ENCODE assay signal across 7 mouse cellular contexts in the genomic region with DNA sequence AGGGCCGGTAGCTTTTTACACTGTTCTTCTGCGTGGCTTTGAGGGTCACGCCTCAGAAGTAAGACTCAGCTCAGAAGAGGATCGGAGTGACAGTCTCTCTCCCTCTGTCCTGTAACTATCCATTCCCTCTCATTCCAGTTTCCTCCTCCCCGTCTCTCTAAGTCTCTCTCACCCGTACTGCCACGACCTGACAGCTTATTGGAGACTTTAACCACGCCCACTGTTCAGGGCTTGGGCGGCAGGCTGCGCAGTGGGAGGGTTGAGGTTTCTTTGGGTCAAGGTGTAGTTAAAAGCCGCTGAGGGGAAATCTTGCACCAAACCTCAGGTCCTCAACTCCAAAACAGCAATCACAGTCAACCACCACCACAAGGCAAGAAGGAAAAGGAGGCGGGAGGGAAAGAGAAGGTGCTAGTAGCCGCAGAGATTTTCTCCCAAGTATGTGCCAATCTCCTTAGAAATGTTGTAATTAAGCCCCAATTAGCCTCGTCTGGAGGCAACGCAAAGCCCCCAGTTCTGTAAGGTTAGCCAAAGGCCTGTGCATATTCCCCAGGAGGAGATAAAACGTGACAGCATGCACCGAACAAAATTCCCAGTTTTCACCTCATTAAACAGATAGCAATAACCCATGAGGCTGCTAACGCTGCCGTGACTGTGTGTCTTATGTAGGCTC. TPM values are rescaled to one million over a fixed set of nuclear protein-coding genes. Genes with fewer than 3 reads are reported as not detected.
DNase-seq lines count a peak whose midpoint lies in the region; ATAC-seq and TF ChIP-seq lines count a peak whose summit lies in the region.

No protein-coding gene starts in this region.

- H3K4me3 ChIP-seq in intestine, postnatal 0 days (ENCODE audit: low read depth, low read length) = peak overlapping the region; percentile 17
- 0 out of 2 replicates have a peak overlapping the region, but pooled peaks have one; percentile 2 for H3K4me3 ChIP-seq in lung, postnatal 0 days (ENCODE audit: low read depth, low read length)

- WGBS in intestine, postnatal 0 days = 19% methylated on average over 19 of the region's 19 CpGs
- WGBS in lung, postnatal 0 days = 21% methylated on average over 19 of the region's 19 CpGs

- H3K9me3 ChIP-seq in intestine, postnatal 0 days (ENCODE audit: control insufficient read depth) = no peaks in the 10 kb centered on the region
- H3K9me3 ChIP-seq in lung, postnatal 0 days (ENCODE audit: low read length) = no peaks in the 10 kb centered on the region

- TF ChIP-seq EP300 in lung, postnatal 0 days (IDR thresholded peaks at IDR 0.05) = no peak

- no peak for TF ChIP-seq CTCF in intestine, postnatal 0 days (IDR thresholded peaks at IDR 0.05; ENCODE audit: low read depth)
- TF ChIP-seq CTCF in lung, postnatal 0 days (IDR thresholded peaks at IDR 0.05) = no peak

- H3K36me3 ChIP-seq in intestine, postnatal 0 days (ENCODE audit: control insufficient read depth, insufficient read depth) = no peaks in the 10 kb centered on the region
- no peaks in the 10 kb centered on the region for H3K36me3 ChIP-seq in lung, postnatal 0 days (ENCODE audit: insufficient read depth, low read length)

- no peaks in the 10 kb centered on the region for H3K27me3 ChIP-seq in intestine, postnatal 0 days (replicated peaks; ENCODE audit: control insufficient read depth, insufficient read depth, low read length)
- H3K27me3 ChIP-seq in lung, postnatal 0 days (replicated peaks; ENCODE audit: insufficient read depth, low read length) = no peaks in the 10 kb centered on the region

- peak; percentile 61 for ATAC-seq in intestine, postnatal 0 days
- no peak for ATAC-seq in lung, postnatal 0 days
- ATAC-seq in monocyte, adult 5-6 weeks (replicated peaks; ENCODE audit: insufficient number of reproducible peaks, low FRiP score, low TSS enrichment, poor library complexity, severe bottlenecking) = no peak

- H3K9ac ChIP-seq in intestine, postnatal 0 days (ENCODE audit: low read depth, low read length) = no peak overlapping the region
- H3K9ac ChIP-seq in lung, postnatal 0 days (replicated peaks; ENCODE audit: low read depth) = no peak overlapping the region

- peak; percentile 65 for DNase-seq in R1 (ENCODE audit: low read depth, low spot score)
- DNase-seq in embryo, embryonic 11 days = peak; percentile 59
- peak; percentile 40 for DNase-seq in lung, postnatal 0 days (ENCODE audit: low spot score)
- no peak for DNase-seq in right cerebral cortex, adult 2 months (ENCODE audit: low spot score in 2 of 2)
- DNase-seq in left cerebral cortex, adult 9 months (ENCODE audit: low spot score in 2 of 2) = no peak

- peak overlapping the region; percentile 60 for H3K4me2 ChIP-seq in intestine, postnatal 0 days (replicated peaks; ENCODE audit: low read depth)
- peak overlapping the region; percentile 49 for H3K4me2 ChIP-seq in lung, postnatal 0 days (replicated peaks; ENCODE audit: low read depth, low read length)

- H3K27ac ChIP-seq in intestine, postnatal 0 days (ENCODE audit: low read depth, low read length) = peak overlapping the region; percentile 62; the same call in 1 of the 2 replicates
- no peak overlapping the region for H3K27ac ChIP-seq in lung, postnatal 0 days (ENCODE audit: low read length)

- no peaks in the 10 kb centered on the region for H3K4me1 ChIP-seq in intestine, postnatal 0 days (replicated peaks; ENCODE audit: control insufficient read depth, insufficient read depth, low read length)
- 0 out of 2 replicates have a peak, but pooled peaks cover 3% of the 10 kb centered on the region for H3K4me1 ChIP-seq in lung, postnatal 0 days (ENCODE audit: insufficient read depth, low read depth, low read length)

RNA-seq across cellular contexts. Expression of gene Sec63, which starts 45.8 kb away (rescaled TPM):
- 17.2 and 22.3 TPM in 2 replicates for polyA plus RNA-seq in intestine, postnatal 0 days (2015; fragmentation: Nextera tagmentation; extraction: Ambion mirVana)
- 15.1 and 17.2 TPM in 2 replicates for polyA plus RNA-seq in lung, postnatal 0 days (2015; fragmentation: Nextera tagmentation; extraction: Ambion mirVana)
- 40.7 to 60.1 TPM (median 45.8 TPM) in 3 replicates for total RNA-seq in monocyte, adult 5-6 weeks (2017)

Comparison
In these comparisons a context has a peak if more than half of its experiments do, and no peak if none do; other contexts are left out.
1. DNase-seq: peak in R1 (single experiment), embryo, embryonic 11 days (single experiment) and lung, postnatal 0 days (single experiment); none in right cerebral cortex, adult 2 months (0 of 2) and left cerebral cortex, adult 9 months (0 of 2).